In genomic region chr14:28837117-28837516, GRCm38 (mm10) we compare ENCODE assay signal across 20 mouse cellular contexts.
"Had no signal": no experiment of that assay in that cellular context is flagged by ENCODE, and none has a peak within 500 bp of the region (broad histone marks: within the 10 kb centered on the region; RNA-seq: fewer than 3 reads in every experiment).

No protein-coding gene starts in this region.

- ATAC-seq: liver, postnatal 0 days; lung, postnatal 0 days had no signal

- H3K36me3 ChIP-seq: kidney, embryonic 15.5 days; limb, embryonic 12.5 days; limb, embryonic 15.5 days had no signal

- H3K4me3 ChIP-seq: kidney, embryonic 15.5 days; layer of hippocampus, adult 2 months; left cerebral cortex, adult 2 months; limb, embryonic 12.5 days; limb, embryonic 15.5 days had no signal

- H3K4me1 ChIP-seq: limb, embryonic 15.5 days had no signal

- H3K9me3 ChIP-seq: kidney, embryonic 15.5 days; limb, embryonic 12.5 days; limb, embryonic 15.5 days had no signal

- H3K9ac ChIP-seq: kidney, embryonic 15.5 days; limb, embryonic 12.5 days; limb, embryonic 15.5 days; liver, embryonic 14.5 days; liver, postnatal 0 days; lung, embryonic 14.5 days had no signal

- DNase-seq: kidney, adult 8-10 months; kidney, postnatal 14 days; layer of hippocampus, adult 9-11 months; layer of hippocampus, postnatal 36 days; liver, postnatal 0 days; lung, embryonic 14.5 days; midbrain, embryonic 14.5 days; thymus, adult 2 months; thymus, postnatal 25 days had no signal

- H3K4me2 ChIP-seq: kidney, embryonic 15.5 days; limb, embryonic 12.5 days; limb, embryonic 15.5 days; liver, embryonic 11.5 days; lung, embryonic 14.5 days; midbrain, embryonic 11.5 days had no signal

- H3K27ac ChIP-seq: kidney, embryonic 15.5 days; layer of hippocampus, adult 2 months; left cerebral cortex, adult 2 months; limb, embryonic 12.5 days; limb, embryonic 15.5 days; liver, embryonic 14.5 days; macrophage; stomach, postnatal 0 days had no signal

- H3K27me3 ChIP-seq: kidney, embryonic 15.5 days; limb, embryonic 12.5 days; limb, embryonic 15.5 days had no signal
